Mouse (Mus musculus): ENCODE data around the gene Pik3r6. TPM values are rescaled to one million over a fixed set of nuclear protein-coding genes. Genes with fewer than 3 reads are reported as not detected.

The Pik3r6 gene
- polyA plus RNA-seq, 1 experiment from 2014 or later: 1.0 TPM

GRCm38 (mm10) chr11:68559546-68559945 is 56.7 kb downstream of the Pik3r6 start:
- no peak overlapping the region for H3K27ac ChIP-seq (ENCODE audit: low read depth, low read length)
- H3K4me1 ChIP-seq (replicated peaks; ENCODE audit: control insufficient read depth, insufficient read depth, low read length): 0 out of 2 replicates have a peak, but pooled peaks cover 4% of the 10 kb centered on the region
- ATAC-seq: no peak
- 50% methylated on average over 1 of the region's 1 CpGs for WGBS
- no peaks in the 10 kb centered on the region for H3K9me3 ChIP-seq (ENCODE audit: control insufficient read depth)
- no peak overlapping the region for H3K4me2 ChIP-seq (replicated peaks; ENCODE audit: low read depth)
- peak; percentile 63 for TF ChIP-seq CTCF (IDR thresholded peaks at IDR 0.05; ENCODE audit: low read depth)
- H3K4me3 ChIP-seq (ENCODE audit: low read depth, low read length): no peak overlapping the region
- no peak overlapping the region for H3K9ac ChIP-seq (ENCODE audit: low read depth, low read length)
- H3K27me3 ChIP-seq (replicated peaks; ENCODE audit: control insufficient read depth, insufficient read depth, low read length): no peaks in the 10 kb centered on the region
- H3K36me3 ChIP-seq (ENCODE audit: control insufficient read depth, insufficient read depth): no peaks in the 10 kb centered on the region

DNA sequence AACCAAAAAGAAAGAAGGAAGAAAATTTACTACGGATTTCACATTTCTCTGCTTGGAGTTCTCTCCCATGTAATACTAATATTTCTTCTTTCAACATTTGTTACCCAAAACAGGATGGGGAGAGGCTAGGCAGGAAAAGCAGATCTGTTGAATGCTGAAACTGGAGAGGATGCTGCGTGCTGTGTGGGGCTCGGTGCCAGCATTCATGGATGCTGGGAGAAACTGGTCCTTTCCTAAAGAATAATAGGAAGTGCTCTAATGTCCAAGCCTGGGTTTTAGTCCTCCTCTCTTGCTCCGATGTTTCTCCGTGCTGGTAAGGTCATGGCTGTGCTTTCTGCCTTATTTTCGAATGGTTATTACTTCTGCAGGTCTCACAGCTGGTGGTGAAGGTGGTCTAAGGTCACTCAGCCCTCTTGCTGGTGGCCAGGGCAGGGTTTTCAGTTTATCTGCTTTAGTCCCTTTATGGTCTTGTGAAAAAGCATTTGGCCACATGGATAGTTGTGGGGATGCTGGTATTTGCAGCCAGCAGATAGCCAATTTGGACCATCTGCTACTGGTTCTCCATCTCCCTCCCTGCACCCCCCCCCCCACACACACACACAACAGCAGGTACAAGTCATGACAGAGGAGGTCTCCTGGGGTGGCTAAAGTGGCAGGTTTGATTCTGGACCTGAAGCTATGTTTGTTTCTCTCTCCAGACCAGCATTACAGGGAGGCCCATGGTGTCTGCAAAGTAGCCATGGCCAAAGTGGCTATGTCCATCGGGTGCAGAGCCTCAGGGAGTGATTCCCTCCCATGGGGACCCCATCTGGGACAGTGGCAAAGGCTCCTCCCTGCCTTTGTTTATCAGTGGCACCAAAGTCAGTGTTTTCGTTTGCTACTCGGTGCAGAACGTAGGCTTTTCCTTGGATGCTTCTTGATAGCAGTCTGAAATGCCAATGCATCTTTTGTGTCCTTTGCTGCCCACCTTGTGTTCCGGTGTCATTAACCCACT is 59.4 kb downstream of the Pik3r6 start:
- Histone ChIP-seq H3K4me3 (ENCODE audit: low read depth, low read length) (no peak overlapping the region), H3K36me3 (ENCODE audit: control insufficient read depth, insufficient read depth) (no peaks in the 10 kb centered on the region), H3K27me3 (replicated peaks; ENCODE audit: control insufficient read depth, insufficient read depth, low read length) (no peaks in the 10 kb centered on the region), H3K9me3 (ENCODE audit: control insufficient read depth) (no peaks in the 10 kb centered on the region), H3K4me2 (replicated peaks; ENCODE audit: low read depth) (no peak overlapping the region), H3K27ac (ENCODE audit: low read depth, low read length) (no peak overlapping the region), H3K9ac (ENCODE audit: low read depth, low read length) (no peak overlapping the region), H3K4me1 (replicated peaks; ENCODE audit: control insufficient read depth, insufficient read depth, low read length) (no peaks in the 10 kb centered on the region; the same call in 1 of the 2 replicates)
- ATAC-seq: no peak
- no peak for TF ChIP-seq CTCF (IDR thresholded peaks at IDR 0.05; ENCODE audit: low read depth)
- WGBS: 82% methylated on average over 11 of the region's 11 CpGs

DNA sequence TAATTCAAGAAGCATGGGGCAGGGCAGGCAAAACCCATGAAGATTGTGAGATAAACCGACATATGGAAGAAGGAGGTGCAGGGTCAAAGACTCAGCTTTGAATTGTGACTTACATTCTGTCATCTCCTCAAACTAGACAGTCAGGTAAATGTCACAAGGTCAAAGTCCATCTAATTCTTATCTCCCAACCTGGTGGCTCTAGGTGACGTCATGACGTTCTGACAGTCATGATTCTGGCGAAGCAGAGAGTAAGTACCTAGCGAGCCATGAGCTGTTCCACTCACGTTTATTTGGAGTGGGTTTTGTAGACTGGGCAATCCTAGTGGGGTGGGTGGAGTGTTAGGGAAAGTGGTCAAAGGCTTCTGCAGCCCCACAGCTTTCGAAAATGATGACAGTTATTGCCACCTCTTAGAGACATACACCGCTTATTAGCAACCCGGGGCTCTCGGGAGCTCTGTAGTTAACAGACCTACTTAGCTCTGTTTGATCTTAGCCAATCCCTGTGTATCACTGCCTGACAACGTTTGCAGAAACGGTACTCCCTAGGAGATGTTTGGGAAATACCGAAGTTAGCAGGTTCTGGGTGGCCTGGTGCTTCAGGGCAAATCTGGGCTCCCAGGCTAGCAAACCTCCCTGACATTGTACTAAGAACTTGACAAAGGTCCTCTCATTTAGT is 61.7 kb downstream of the Pik3r6 start:
- peak; percentile 71 for ATAC-seq
- peak overlapping the region; percentile 18 for H3K4me2 ChIP-seq (replicated peaks; ENCODE audit: low read depth)
- no peaks in the 10 kb centered on the region for H3K9me3 ChIP-seq (ENCODE audit: control insufficient read depth)
- H3K9ac ChIP-seq (ENCODE audit: low read depth, low read length): no peak overlapping the region
- H3K4me1 ChIP-seq (replicated peaks; ENCODE audit: control insufficient read depth, insufficient read depth, low read length): no peaks in the 10 kb centered on the region; the same call in 1 of the 2 replicates
- H3K4me3 ChIP-seq (ENCODE audit: low read depth, low read length): no peak overlapping the region
- H3K27ac ChIP-seq (ENCODE audit: low read depth, low read length): peak overlapping the region; percentile 73
- no peaks in the 10 kb centered on the region for H3K27me3 ChIP-seq (replicated peaks; ENCODE audit: control insufficient read depth, insufficient read depth, low read length)
- TF ChIP-seq CTCF (IDR thresholded peaks at IDR 0.05; ENCODE audit: low read depth): no peak
- WGBS: 37% methylated on average over 13 of the region's 13 CpGs
- no peaks in the 10 kb centered on the region for H3K36me3 ChIP-seq (ENCODE audit: control insufficient read depth, insufficient read depth)

- no peaks in the 10 kb centered on the region for H3K27me3 ChIP-seq (replicated peaks; ENCODE audit: control insufficient read depth, insufficient read depth, low read length)
- H3K4me1 ChIP-seq (replicated peaks; ENCODE audit: control insufficient read depth, insufficient read depth, low read length): no peaks in the 10 kb centered on the region; the same call in 1 of the 2 replicates
- peak overlapping the region; percentile 73 for H3K27ac ChIP-seq (ENCODE audit: low read depth, low read length)
- peak; percentile 83 for ATAC-seq
- no peak overlapping the region for H3K9ac ChIP-seq (ENCODE audit: low read depth, low read length)
- WGBS: 52% methylated on average over 3 of the region's 3 CpGs
- H3K36me3 ChIP-seq (ENCODE audit: control insufficient read depth, insufficient read depth): no peaks in the 10 kb centered on the region
- H3K9me3 ChIP-seq (ENCODE audit: control insufficient read depth): no peaks in the 10 kb centered on the region
- H3K4me2 ChIP-seq (replicated peaks; ENCODE audit: low read depth): peak overlapping the region; percentile 18; the same call in 1 of the 2 replicates
- no peak for TF ChIP-seq CTCF (IDR thresholded peaks at IDR 0.05; ENCODE audit: low read depth)
- H3K4me3 ChIP-seq (ENCODE audit: low read depth, low read length): no peak overlapping the region
Observed at GRCm38 (mm10) chr11:68565032-68565429, 62.2 kb downstream of the Pik3r6 start.

GRCm38 (mm10) chr11:68566447-68567059 is 63.7 kb downstream of the Pik3r6 start:
- no peaks in the 10 kb centered on the region for H3K9me3 ChIP-seq (ENCODE audit: control insufficient read depth)
- peak overlapping the region; percentile 53 for H3K4me2 ChIP-seq (replicated peaks; ENCODE audit: low read depth)
- H3K4me3 ChIP-seq (ENCODE audit: low read depth, low read length): 0 out of 2 replicates have a peak overlapping the region, but pooled peaks have one; percentile 2
- 19% methylated on average over 17 of the region's 17 CpGs for whole genome bisulfite sequencing
- no peak overlapping the region for H3K9ac ChIP-seq (ENCODE audit: low read depth, low read length)
- H3K4me1 ChIP-seq (replicated peaks; ENCODE audit: control insufficient read depth, insufficient read depth, low read length): no peaks in the 10 kb centered on the region; the same call in 1 of the 2 replicates
- no peak overlapping the region for H3K27ac ChIP-seq (ENCODE audit: low read depth, low read length)
- H3K27me3 ChIP-seq (replicated peaks; ENCODE audit: control insufficient read depth, insufficient read depth, low read length): no peaks in the 10 kb centered on the region
- no peaks in the 10 kb centered on the region for H3K36me3 ChIP-seq (ENCODE audit: control insufficient read depth, insufficient read depth)
- TF ChIP-seq CTCF (IDR thresholded peaks at IDR 0.05; ENCODE audit: low read depth): peak; percentile 85
- ATAC-seq: no peak

DNA sequence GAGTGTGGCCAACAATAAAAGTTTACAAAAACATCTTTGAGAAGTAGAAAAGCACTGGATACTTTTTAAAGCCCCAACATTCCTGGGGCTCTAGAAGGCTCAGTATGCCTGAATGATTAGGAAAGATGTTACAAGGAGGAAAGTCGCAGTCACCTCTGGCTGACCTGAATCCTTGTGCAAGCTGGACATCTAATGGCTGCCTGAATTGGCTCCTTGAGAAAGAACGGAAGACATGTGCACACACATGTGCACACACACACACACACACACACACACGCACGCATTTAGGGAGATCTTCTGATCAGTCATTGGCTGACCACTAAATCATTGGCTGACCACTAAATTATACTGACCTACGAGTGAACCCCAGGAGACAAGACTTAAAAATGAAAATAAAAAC is 68.0 kb downstream of the Pik3r6 start:
- no peak for TF ChIP-seq CTCF (IDR thresholded peaks at IDR 0.05; ENCODE audit: low read depth)
- Histone ChIP-seq H3K9me3 (ENCODE audit: control insufficient read depth) (no peaks in the 10 kb centered on the region), H3K9ac (ENCODE audit: low read depth, low read length) (no peak overlapping the region), H3K27ac (ENCODE audit: low read depth, low read length) (no peak overlapping the region), H3K4me2 (replicated peaks; ENCODE audit: low read depth) (no peak overlapping the region), H3K4me1 (replicated peaks; ENCODE audit: control insufficient read depth, insufficient read depth, low read length) (no peaks in the 10 kb centered on the region; the same call in 1 of the 2 replicates), H3K4me3 (ENCODE audit: low read depth, low read length) (no peak overlapping the region), H3K36me3 (ENCODE audit: control insufficient read depth, insufficient read depth) (no peaks in the 10 kb centered on the region), H3K27me3 (replicated peaks; ENCODE audit: control insufficient read depth, insufficient read depth, low read length) (no peaks in the 10 kb centered on the region)
- ATAC-seq: no peak
- WGBS: 71% methylated on average over 5 of the region's 5 CpGs
